Mouse (Mus musculus) liver, postnatal 0 days (tissue): ENCODE measurements around the gene Marcksl1. TPM values are rescaled to one million over a fixed set of nuclear protein-coding genes. Genes with fewer than 3 reads are reported as not detected.
A peak's percentile ranks its signal among the peaks of the same experiment; 100 is the strongest.

Experiments
- ATAC-seq: fragments of 200-750 bp; cut with Nextera tagmentation; 2 replicates; pipeline ENCODE4 v1.8.0; 2017; ENCODE audit warnings: mild to moderate bottlenecking, moderate library complexity
- DNase-seq: peaks from one replicate; pipeline ENCODE4 v3.0.0-alpha.2; 2016
- H3K27ac ChIP-seq: fragments of 300-500 bp; sonication (generic); 2 replicates; pipeline ENCODE4 v1.5.1; 2014; ENCODE audit warnings: antibody characterized with exemption, moderate library complexity, mild to moderate bottlenecking, low read depth
- H3K27me3 ChIP-seq: fragments of 300-500 bp; sonication (generic); 2 replicates; pipeline ENCODE4 v1.6.1; 2014; ENCODE audit warnings: low read length, control low read depth, mixed read lengths; ENCODE audit not compliant: insufficient read depth
- H3K36me3 ChIP-seq: fragments of 300-500 bp; sonication (generic); replicated peaks from 2 replicates; pipeline ENCODE4 v1.6.1; 2014; ENCODE audit warnings: mild to moderate bottlenecking, control low read depth, low read length, moderate library complexity, mixed read lengths; ENCODE audit not compliant: insufficient read depth
- H3K4me1 ChIP-seq: fragments of 300-500 bp; sonication (generic); 2 replicates; pipeline ENCODE4 v1.6.1; 2014; ENCODE audit warnings: antibody characterized with exemption, mild to moderate bottlenecking, control low read depth; ENCODE audit not compliant: insufficient read depth
- H3K4me2 ChIP-seq: fragments of 300-500 bp; sonication (generic); 2 replicates; pipeline ENCODE4 v1.6.1; 2014; ENCODE audit warnings: low read depth, mild to moderate bottlenecking, low read length, moderate library complexity, mixed read lengths
- H3K4me3 ChIP-seq: fragments of 300-500 bp; sonication (generic); 2 replicates; pipeline ENCODE4 v1.5.1; 2014; ENCODE audit warnings: low read depth, low read length
- H3K9ac ChIP-seq: fragments of 300-500 bp; sonication (generic); replicated peaks from 2 replicates; pipeline ENCODE4 v1.6.1; 2014; ENCODE audit warnings: mild to moderate bottlenecking, moderate library complexity
- H3K9me3 ChIP-seq: fragments of 300-500 bp; sonication (generic); 2 replicates; pipeline ENCODE4 v1.6.1; 2016; ENCODE audit warnings: mild to moderate bottlenecking, control low read depth, low read length, mixed read lengths
- CTCF ChIP-seq: sonication (generic); IDR thresholded peaks from 2 replicates; pipeline ENCODE4 v1.5.1; 2016; ENCODE audit warnings: antibody characterized with exemption, low read depth
- EP300 ChIP-seq: IDR thresholded peaks from 2 replicates; pipeline ENCODE4 v1.6.1; 2016; ENCODE audit warnings: antibody characterized with exemption, low read depth, mild to moderate bottlenecking
- WGBS: fragments of 180-500 bp; shearing (Covaris S2); extraction: QIAGEN DNeasy Blood & Tissue Kit; methylation state at CpG from one replicate; pipeline ENCODE4 v1.1.7; 2014; ENCODE audit not compliant: insufficient replicate concordance; 5-methylcytosine and 5-hydroxymethylcytosine counted together
- polyA plus RNA-seq: library from polyadenylated mRNA; unstranded; fragments of >200 nt; fragmentation: Nextera tagmentation; extraction: Ambion mirVana; gene quantifications from 2 replicates; pipeline ENCODE4 v1.2.1, GENCODE M21; 2015

Marcksl1 gene
- 42.7 and 46.9 TPM in 2 replicates for polyA plus RNA-seq

DNA sequence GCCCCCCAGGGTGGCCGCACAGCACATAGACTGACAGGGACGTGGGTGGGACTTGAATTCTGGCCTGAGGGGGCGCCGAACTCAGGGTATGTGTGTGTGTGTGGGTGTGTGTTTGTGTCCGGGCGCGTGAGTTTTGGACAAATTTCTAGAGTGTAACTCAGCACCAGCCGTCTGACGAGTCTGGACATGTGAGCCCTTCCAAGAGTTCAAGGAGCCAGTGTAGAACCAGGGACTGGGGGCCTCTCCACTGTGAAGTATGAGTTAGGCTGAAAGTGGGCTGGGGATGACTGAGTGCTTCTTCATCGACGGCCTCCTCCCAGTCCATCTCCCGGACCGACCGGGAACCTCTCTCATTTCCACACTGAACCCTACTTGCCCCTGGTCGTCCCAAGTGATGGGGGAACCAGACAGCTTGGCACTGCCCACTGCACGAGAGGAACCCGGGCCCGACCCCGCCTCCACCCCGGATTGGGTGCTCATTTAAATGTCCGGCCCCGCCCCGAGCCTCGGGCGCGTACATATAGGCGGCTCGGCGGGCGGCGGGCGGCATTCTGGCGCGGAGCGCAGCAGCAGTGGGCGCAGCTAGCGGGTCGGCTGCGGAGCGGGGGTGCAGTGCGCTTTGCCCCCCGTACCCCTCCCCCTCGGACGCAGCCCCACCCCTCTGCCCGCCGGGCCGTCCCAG is at the start of gene Marcksl1:
Marcksl1 (plus strand) TSS at position 496 of the 682 bp plus-strand sequence.
- Histone ChIP-seq H3K27me3 (peaks cover 8% of the 10 kb centered on the region; the same call in 1 of the 2 replicates), H3K4me2 (peak within 1 kb of the TSS; percentile 94), H3K9ac (peak within 1 kb of the TSS; percentile 82), H3K4me3 (peak within 1 kb of the TSS; percentile 76), H3K4me1 (peaks cover 16% of the 10 kb centered on the region), H3K36me3 (peaks cover 13% of the 10 kb centered on the region), H3K27ac (peak within 1 kb of the TSS; percentile 75), H3K9me3 (no peaks in the 10 kb centered on the region)
- no peak for TF ChIP-seq EP300
- TF ChIP-seq CTCF = no peak
- ATAC-seq (peak; percentile 80), DNase-seq (peak; percentile 90)
- 6% methylated on average over 46 of the region's 47 CpGs for WGBS

- Histone ChIP-seq H3K4me3 (peak overlapping the region; percentile 100; the same call in 1 of the 2 replicates), H3K36me3 (peaks cover 50% of the 10 kb centered on the region), H3K4me1 (peaks cover 23% of the 10 kb centered on the region; the same call in 1 of the 2 replicates), H3K9me3 (no peaks in the 10 kb centered on the region), H3K27ac (peak overlapping the region; percentile 99), H3K27me3 (no peaks in the 10 kb centered on the region), H3K4me2 (peak overlapping the region; percentile 79), H3K9ac (peak overlapping the region; percentile 58)
- TF ChIP-seq CTCF (no peak), EP300 (0 out of 2 replicates have a peak, but pooled peaks have one; percentile 8)
- peak; percentile 22 for ATAC-seq
- 59% methylated on average over 4 of the region's 4 CpGs for WGBS
- peak; percentile 60 for DNase-seq
Measured at GRCm38 (mm10) chr4:129464286-129464815, 49.0 kb upstream of the Marcksl1 start.

DNA sequence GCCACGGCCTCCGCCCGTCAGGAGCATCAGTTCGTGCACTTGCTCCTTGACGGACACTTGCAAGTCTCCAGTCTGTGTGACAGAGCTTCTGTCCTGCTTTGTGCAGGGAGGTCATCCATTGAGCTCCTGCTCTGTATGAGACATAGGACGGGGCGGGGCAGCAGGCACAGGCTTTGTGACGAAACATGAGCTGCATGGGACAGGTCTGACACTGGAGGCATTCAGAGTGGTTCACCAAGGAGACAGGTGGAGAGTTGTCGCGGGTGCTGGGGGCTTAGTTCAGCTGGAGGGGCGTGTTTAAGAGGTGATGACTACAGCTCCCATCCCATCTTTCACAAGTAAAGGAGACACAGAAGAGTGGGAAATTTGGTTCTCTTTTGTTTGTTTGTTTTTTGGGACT is 37.3 kb upstream of the Marcksl1 start:
- no peaks in the 10 kb centered on the region for H3K9me3 ChIP-seq
- DNase-seq (no peak), ATAC-seq (no peak)
- no peak overlapping the region for H3K4me2 ChIP-seq
- no peaks in the 10 kb centered on the region for H3K27me3 ChIP-seq
- no peak overlapping the region for H3K9ac ChIP-seq
- peaks cover 91% of the 10 kb centered on the region for H3K36me3 ChIP-seq
- H3K4me1 ChIP-seq = no peaks in the 10 kb centered on the region
- no peak overlapping the region for H3K27ac ChIP-seq
- no peak overlapping the region for H3K4me3 ChIP-seq
- 88% methylated on average over 11 of the region's 11 CpGs for WGBS
- no peak for TF ChIP-seq EP300
- TF ChIP-seq CTCF = no peak

DNA sequence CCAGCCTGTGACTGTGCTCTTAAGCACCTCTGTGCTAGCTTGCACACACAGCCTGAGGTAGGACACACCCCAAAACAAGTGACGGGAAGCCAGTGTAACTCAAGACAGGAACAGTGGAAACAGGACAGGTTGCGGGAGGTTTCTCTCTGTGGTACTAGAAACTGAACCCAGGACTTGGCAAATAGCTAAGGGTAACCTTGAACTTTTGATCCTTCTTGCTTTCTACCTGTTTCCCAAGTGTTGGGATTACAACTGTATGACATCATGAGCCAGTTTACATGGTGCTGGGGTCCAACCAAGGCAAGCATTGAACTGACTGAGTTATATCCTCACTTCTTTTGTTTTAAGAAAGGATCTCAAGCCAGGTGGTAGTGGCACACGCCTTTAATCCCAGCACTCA is 33.5 kb upstream of the Marcksl1 start:
- Histone ChIP-seq H3K27ac (no peak overlapping the region), H3K9me3 (no peaks in the 10 kb centered on the region), H3K36me3 (peaks cover 95% of the 10 kb centered on the region), H3K4me1 (no peaks in the 10 kb centered on the region), H3K9ac (no peak overlapping the region), H3K4me3 (no peak overlapping the region), H3K27me3 (no peaks in the 10 kb centered on the region), H3K4me2 (no peak overlapping the region)
- TF ChIP-seq EP300 (no peak), CTCF (no peak)
- peak; percentile 8; the same call in 1 of the 2 replicates for ATAC-seq
- no peak for DNase-seq
- WGBS = 93% methylated on average over 3 of the region's 3 CpGs

- DNase-seq (no peak), ATAC-seq (no peak)
- no peak overlapping the region for H3K4me3 ChIP-seq
- H3K9ac ChIP-seq = no peak overlapping the region
- TF ChIP-seq CTCF (no peak), EP300 (no peak)
- no peaks in the 10 kb centered on the region for H3K9me3 ChIP-seq
- no peak overlapping the region for H3K27ac ChIP-seq
- 93% methylated on average over 1 of the region's 1 CpGs for WGBS
- H3K4me2 ChIP-seq = no peak overlapping the region
- H3K36me3 ChIP-seq = peaks cover 98% of the 10 kb centered on the region
- H3K27me3 ChIP-seq = no peaks in the 10 kb centered on the region
- no peaks in the 10 kb centered on the region for H3K4me1 ChIP-seq
Measured at GRCm38 (mm10) chr4:129481090-129481489, 32.3 kb upstream of the Marcksl1 start.

DNA sequence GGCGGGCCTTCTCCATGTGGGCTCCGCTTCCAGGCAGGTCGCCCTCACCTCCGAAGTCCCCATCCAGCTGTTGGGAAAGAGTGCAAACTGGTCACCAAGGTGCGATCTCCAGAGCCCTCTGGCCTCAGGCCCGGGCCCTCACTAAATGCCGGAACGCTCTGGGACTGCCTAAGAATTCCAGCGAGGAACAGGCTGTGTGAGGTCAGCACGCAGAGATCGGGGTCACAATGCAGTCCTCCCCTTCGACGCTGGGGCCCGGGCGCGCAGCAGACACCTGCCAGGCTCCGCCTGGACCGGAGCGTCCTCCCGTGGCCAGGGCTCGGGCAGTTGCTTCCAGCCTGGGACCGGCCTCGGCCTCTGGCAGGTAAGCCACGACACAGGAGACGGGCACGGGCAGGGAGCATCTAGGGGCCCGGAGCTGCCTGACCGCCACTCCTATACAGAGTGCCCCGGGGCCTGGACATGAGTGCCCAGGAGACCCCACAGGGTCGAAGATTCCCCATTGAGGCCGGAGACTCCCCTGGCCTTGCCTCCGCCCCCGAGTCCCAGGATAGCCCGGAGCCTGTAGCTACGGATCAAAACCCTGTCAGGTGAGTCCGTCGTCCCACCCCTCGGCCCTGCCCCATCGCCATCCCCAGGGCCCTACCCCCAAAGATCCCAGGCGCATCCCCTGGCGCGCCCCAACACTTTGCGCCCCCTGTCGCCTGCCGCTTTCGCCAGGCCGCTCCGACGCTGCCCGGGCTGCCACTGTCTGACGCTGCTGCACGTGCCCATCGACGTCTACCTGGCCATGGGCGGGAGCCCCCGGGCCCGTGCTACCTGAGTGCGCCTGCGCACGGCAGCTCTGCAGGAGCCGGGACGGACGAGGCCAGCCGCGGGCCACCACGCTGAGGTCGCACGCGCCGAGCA is 22.2 kb upstream of the Marcksl1 start, which contains the start of the genes Tssk3 and Fam229a:
Tssk3 (minus strand) TSS at position 51 of the 909 bp plus-strand sequence.
Fam229a (plus strand) TSS at position 219 of the 909 bp plus-strand sequence.
- no peak for TF ChIP-seq EP300
- TF ChIP-seq CTCF = peak; percentile 26; the same call in 1 of the 2 replicates
- DNase-seq = peak; percentile 40
- Histone ChIP-seq H3K4me2 (peak within 1 kb of the TSS; percentile 62), H3K4me1 (peaks cover 9% of the 10 kb centered on the region), H3K9ac (peak within 1 kb of the TSS; percentile 44), H3K27me3 (peaks cover 16% of the 10 kb centered on the region), H3K27ac (no peak within 1 kb of the TSS), H3K9me3 (no peaks in the 10 kb centered on the region), H3K4me3 (peak within 1 kb of the TSS; percentile 36), H3K36me3 (peaks cover 34% of the 10 kb centered on the region)
- 8% methylated on average over 68 of the region's 70 CpGs for WGBS
- ATAC-seq = peak; percentile 68
